Mouse (Mus musculus) gastrocnemius, postnatal 36 days (tissue): ENCODE measurements at regions not wholly inside any gene's neighbourhood (a gene's known extent, or its start where the extent isn't known, plus 50 kb on each side); places are given as distances from the start of the nearest gene placed in this dataset.

ENCODE experiments used
- DNase-seq, 2 experiments: peaks; one replicate each; pipeline ENCODE4 v3.0.0; 2022
- intact Hi-C: fragments of 180-260 bp; cut with DNase I; formaldehyde crosslinking; loops from one replicate; pipeline ENCODE4 v1.15.1; 2025

- intact Hi-C loops: no loop called here
- DNase-seq: no peak
Observed at GRCm38 (mm10) chr7:136556436-136556835, 338.0 kb upstream of the Mgmt start.

GRCm38 (mm10) chr7:136559536-136559935 lies 334.9 kb upstream of the Mgmt start:
- DNase-seq: no peak
- intact Hi-C loops: no loop called here

GRCm38 (mm10) chr7:136570911-136571310 lies 323.5 kb upstream of the Mgmt start:
- DNase-seq: no peak
- intact Hi-C loops: no loop called here

DNA sequence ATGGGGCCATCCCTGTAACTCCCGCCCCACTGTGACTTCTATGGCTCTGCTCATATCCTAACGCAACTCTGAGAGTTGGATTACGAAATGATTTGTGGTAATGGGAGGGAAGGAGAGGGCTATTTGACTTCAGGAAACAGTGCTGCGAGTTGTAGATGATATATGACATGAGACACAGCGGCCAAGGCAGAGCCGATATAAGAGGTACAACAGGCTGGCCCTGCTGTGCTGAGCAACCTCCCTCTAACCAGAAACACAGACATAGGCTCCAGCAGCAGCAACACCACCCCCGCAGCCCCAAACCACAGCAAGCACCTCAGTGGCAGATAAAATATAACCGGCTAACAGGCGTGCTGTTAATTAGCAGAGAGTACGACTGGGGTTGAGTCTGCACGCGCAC lies 312.5 kb upstream of the Mgmt start:
- intact Hi-C loops: no loop called here
- no peak for DNase-seq

GRCm38 (mm10) chr7:136584361-136584760 lies 310.1 kb upstream of the Mgmt start:
- intact Hi-C loops: no loop called here
- DNase-seq: no peak

DNA sequence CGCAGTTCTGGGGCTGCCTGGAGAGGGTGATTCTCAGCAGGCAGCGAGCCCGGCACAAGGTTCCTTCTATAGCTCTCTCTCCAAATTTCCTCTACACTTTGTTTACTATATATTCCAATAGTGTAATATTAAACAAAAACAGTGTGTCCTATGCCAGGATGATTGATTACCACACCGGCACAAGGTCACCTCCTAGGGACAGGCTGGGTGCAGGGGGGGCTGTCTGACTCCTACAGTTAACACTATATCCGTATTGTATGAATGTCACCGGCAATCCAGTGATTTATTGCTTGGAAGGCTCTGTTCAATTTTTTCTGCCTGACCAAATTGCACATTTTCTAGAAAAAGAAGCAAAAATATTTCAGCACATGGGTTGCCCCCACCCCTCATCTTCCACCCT lies 305.9 kb upstream of the Mgmt start:
- DNase-seq: no peak

DNA sequence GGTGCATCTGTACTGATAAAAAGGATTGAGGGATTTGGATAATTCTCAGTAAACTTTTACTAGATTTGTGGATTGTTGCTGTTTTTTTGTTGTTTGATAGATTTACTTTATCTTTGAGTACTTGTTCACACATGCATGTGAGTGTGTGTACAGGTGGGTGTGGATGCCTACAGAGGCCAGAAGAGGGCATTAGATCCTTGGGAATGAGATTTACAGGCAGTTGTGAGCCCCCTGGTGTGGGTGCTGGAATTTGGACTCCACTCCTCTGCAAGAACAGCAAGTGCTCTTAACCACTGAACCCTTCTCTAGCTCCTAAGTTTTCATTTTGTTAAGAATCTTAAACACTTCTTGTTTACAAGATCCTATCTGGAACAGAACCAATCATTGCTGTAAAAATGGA lies 303.5 kb upstream of the Mgmt start:
- intact Hi-C loops: no loop called here
- no peak for DNase-seq

More for the DNA sequence above, 305.9 kb upstream of the Mgmt start:
- intact Hi-C loops: no loop called here

- intact Hi-C loops: no loop called here
- no peak for DNase-seq
Observed at GRCm38 (mm10) chr7:136607278-136608120, 286.9 kb upstream of the Mgmt start.

- DNase-seq: peak in 1 of 2 experiments; percentile 12
- intact Hi-C loops: no loop called here
Observed at GRCm38 (mm10) chr7:136613496-136613895, 280.9 kb upstream of the Mgmt start.

DNA sequence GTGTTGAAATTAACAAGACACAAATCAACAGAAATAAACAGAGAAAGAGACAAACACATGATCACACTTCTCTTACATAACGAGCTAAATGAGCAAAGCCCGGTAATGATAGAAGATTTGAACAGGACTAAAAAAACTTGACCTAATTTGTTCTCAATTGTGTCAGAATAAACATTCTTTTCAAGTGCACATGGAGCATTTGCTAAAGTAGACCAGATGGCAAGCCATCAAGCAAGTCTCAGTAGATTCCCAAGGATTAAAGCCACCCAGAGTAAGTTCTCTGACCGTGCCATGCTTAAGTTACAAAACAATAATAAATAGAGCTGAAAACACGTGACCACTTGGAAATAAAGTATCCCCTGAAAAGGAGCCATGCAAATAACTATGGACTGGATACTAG lies 269.9 kb upstream of the Mgmt start:
- intact Hi-C loops: no loop called here
- DNase-seq: no peak

GRCm38 (mm10) chr7:136631089-136631488 lies 263.3 kb upstream of the Mgmt start:
- intact Hi-C loops: no loop called here
- DNase-seq: peak; percentile 23 to 24

DNA sequence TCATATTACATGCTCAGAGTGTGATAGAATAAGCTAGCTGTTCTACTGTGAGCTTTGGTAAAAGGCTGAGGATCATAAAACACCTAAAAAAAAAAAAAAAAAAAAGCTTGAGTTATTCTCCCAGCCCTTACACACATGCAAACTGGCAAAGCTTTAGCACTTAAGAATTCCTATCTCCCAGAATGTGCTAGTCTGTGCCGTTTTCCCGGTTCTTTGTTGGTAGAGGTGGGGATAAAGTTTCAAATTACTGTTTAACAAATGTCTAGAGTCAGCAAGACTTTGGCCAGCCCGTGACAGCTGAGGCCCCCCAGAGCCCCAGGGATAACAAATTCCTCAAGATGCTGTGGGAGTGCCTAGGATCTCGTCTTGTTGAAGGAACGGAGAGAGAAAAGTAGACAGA lies 254.3 kb upstream of the Mgmt start:
- no peak for DNase-seq
- intact Hi-C loops: loop anchor here (5.0 to 10.0 kb wide), 2 partner anchors 153 to 805 kb away; no protein-coding TSS in a partner anchor

DNA sequence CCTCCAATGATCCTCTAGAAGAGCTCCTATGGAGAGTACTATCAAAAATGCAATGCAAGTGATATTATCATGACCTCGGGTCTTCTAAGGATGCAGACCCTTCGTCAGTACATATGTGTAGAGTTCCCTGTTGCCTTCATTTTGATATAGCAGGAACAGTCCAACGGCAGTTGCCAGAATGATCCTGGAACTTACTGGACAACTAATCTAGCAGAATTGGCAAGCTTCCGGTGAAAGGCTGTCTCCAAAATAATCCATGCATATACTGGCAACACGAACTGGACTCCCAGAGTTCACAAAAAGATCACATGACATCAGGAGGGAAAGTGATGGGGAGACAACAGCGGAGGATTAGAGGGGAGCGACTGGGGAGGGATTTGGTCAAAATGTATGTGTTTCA lies 253.6 kb upstream of the Mgmt start:
- intact Hi-C loops: loop anchor here (5.0 to 10.0 kb wide), 2 partner anchors 153 to 806 kb away; no protein-coding TSS in a partner anchor
- DNase-seq: no peak

DNA sequence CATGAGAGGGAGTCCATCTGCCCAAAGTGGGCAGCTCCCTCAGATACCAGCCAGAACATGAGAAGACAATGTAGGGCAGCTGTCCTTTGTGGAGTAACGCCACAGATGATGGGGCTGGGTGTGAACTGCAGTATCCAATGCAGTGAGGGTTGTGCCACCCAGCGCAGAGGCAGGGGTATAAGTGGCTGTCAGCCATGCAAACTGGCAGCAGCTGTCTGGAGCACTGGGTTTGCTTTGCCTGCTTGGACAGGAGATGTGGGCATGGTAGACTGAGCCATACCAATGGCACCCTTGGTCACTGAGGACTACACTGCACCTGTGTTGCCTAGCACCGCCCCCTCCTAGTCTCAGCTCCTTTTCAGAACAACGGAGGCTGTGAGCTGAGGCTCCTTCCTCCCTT lies 244.6 kb upstream of the Mgmt start:
- intact Hi-C loops: loop anchor here (10.0 kb wide), 1 partner anchor 815 kb away; no protein-coding TSS in a partner anchor
- no peak for DNase-seq

DNA sequence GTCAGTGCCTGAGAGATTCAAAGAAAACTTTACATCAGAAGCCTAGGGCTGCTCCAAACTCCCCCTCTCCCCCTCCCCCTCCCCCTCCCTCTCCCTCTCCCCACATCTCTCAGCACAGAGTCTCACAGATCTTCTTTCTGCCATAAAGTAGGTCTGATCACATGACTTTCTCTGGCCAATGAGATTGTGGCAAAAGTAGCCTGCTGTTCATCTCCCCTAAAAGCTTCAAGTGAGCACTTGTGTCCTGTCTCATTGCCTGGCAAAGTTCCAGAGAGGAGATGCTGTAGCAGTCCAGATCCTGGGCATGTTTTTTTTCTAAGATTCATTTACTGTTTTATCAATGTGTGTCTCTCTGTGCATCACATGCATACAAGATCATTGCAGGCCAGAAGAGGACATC lies 234.5 kb upstream of the Mgmt start:
- no peak for DNase-seq
- intact Hi-C loops: no loop called here

- intact Hi-C loops: no loop called here
- DNase-seq: no peak
Observed at GRCm38 (mm10) chr7:136660401-136660800, 234.0 kb upstream of the Mgmt start.

- intact Hi-C loops: no loop called here
- no peak for DNase-seq
Observed at GRCm38 (mm10) chr7:136664424-136665082, 229.9 kb upstream of the Mgmt start.

GRCm38 (mm10) chr7:136665901-136666300 lies 228.5 kb upstream of the Mgmt start:
- DNase-seq: no peak
- intact Hi-C loops: no loop called here

DNA sequence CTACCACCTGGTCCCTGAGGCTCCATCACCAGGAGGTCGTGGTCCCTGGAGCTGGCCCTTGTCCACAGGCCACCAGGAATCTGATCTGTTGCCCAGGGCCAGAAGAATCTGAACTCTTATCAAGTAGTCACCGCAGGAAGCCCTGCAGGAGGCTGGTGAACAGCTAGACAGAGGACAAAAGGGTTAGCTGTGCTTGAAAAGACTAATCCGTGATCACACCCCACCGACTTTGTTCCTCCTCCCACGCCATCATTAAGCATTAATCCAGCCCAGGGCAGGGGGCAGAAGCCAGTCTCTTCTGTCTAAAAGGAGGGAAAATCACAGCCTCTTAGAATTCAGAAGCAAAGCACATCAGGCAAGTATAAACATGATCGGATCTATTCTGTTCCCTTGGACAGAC lies 227.7 kb upstream of the Mgmt start:
- intact Hi-C loops: no loop called here
- no peak for DNase-seq

DNA sequence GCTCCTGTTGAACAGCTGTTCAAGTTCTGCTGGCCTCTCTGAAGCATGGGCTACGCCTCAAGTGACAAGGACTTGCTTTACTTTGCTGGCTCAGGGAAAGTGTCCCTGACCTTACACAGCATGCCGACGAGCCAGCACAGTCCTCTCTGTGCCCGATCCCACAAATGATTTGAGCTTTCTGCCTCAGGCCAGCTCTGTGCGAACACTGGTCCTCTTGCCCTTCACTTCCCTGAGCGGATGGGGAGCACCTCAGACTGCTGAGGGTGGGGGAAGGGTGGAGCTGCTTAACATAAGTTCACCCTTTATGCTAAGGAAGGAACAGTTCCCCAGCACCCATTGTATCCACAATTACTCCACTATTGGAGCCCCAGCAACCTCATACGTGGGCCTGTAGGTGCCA lies 223.7 kb upstream of the Mgmt start:
- intact Hi-C loops: no loop called here

DNA sequence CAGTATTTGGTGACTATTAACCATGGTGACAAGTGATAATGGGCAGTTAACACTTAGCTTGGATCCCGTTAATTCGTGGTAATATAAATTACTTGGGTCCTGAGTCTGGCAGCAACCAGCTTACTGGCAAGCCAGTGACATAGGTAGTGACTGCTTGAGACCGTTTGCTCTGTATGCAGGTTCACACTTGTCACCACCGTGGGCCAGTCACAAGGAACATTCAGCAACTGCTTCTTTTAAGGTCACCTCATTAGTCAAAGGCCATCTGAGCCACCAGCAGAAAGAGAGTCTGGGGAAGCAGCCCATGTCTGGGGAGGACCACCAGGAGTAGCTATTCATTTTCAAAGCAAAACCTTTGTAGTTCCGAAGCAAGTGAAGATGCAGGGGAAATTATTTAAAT lies 220.3 kb upstream of the Mgmt start:
- no peak for DNase-seq
- intact Hi-C loops: no loop called here

More for the DNA sequence above, 223.7 kb upstream of the Mgmt start:
- DNase-seq: no peak

- intact Hi-C loops: no loop called here
- no peak for DNase-seq
Observed at GRCm38 (mm10) chr7:136675041-136675440, 219.4 kb upstream of the Mgmt start.
